Mouse (Mus musculus): ENCODE results near the gene Neurl1a. TPM values are rescaled to one million over a fixed set of nuclear protein-coding genes. Genes with fewer than 3 reads are reported as not detected.

Neurl1a gene
- polyA plus RNA-seq, 1 experiment from 2014 or later: 5.9 TPM

DNA sequence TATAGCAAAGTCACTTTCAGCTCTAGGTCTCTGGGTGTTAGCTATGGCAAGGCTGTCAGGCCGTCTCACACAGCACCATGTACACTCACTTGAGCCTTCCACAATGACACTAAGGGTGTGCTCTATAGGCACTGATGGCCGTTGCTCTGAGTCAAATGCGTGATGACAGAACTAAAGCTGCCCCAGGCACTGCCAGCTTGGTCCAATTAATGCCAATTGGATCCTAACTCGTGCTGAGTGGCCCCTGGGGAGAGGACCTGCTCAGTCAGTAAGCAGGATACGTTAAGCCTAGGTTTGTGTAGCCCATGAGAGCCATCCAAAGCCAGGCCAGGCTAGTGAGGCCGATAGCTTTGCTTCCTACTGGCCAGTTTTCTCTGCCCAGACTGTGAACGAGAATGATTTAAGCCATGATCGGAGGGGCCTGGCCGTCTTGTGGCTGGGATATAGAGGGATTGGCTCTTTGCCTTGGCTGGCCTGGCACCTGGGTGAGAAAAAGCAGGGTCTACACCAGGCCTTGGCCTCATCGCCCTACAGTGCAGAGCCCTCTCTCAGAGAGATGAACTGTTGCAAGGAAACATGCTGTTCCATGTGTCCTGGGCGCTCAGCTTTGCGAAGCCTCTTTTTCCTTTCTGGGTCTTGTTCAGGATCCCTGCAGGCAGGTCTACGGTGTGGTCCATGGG lies 20.2 kb downstream of the Neurl1a start:
- peaks cover 8% of the 10 kb centered on the region; the same call in 1 of the 2 replicates for H3K4me1 ChIP-seq (ENCODE audit: control insufficient read depth, insufficient read depth, low read length)
- H3K9me3 ChIP-seq (ENCODE audit: control insufficient read depth, low read length): no peaks in the 10 kb centered on the region
- H3K27ac ChIP-seq (ENCODE audit: low read depth, low read length): no peak overlapping the region
- 84% methylated on average over 13 of the region's 13 CpGs for WGBS
- H3K4me3 ChIP-seq (ENCODE audit: low read length): no peak overlapping the region
- H3K9ac ChIP-seq (ENCODE audit: low read depth, low read length): no peak overlapping the region
- no peaks in the 10 kb centered on the region for H3K27me3 ChIP-seq (ENCODE audit: control insufficient read depth, insufficient read depth, low read length)
- no peak overlapping the region for H3K4me2 ChIP-seq (replicated peaks; ENCODE audit: low read depth, low read length)
- no peak for ATAC-seq (ENCODE audit: low FRiP score, low TSS enrichment)
- H3K36me3 ChIP-seq (ENCODE audit: control insufficient read depth, insufficient read depth, low read length): no peaks in the 10 kb centered on the region

DNA sequence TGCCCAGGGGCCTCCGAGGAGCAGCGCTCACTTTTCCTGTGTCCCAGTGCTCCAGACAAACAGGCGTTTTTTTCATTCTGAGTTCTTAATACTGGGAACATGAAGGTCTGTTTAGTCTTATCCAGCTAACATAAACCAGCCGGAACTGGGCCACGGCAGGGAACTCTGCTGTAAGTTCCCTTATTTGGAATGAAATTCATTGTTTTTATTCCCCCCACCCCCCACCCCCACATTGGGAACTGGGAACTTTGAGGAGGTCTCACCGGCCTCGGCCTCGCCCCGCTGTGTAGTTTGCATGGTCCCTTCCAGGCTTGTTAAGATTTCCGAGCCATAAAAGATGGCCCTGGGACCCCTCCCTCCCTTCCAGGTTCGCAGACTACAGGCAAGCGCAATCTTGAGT lies 23.4 kb downstream of the Neurl1a start:
- 33% methylated on average over 12 of the region's 12 CpGs for WGBS
- no peak overlapping the region for H3K4me2 ChIP-seq (replicated peaks; ENCODE audit: low read depth, low read length)
- no peaks in the 10 kb centered on the region for H3K9me3 ChIP-seq (ENCODE audit: control insufficient read depth, low read length)
- peak overlapping the region; percentile 26; the same call in 1 of the 2 replicates for H3K27ac ChIP-seq (ENCODE audit: low read depth, low read length)
- no peak overlapping the region for H3K9ac ChIP-seq (ENCODE audit: low read depth, low read length)
- no peak overlapping the region for H3K4me3 ChIP-seq (ENCODE audit: low read length)
- ATAC-seq (ENCODE audit: low FRiP score, low TSS enrichment): no peak; the same call in 1 of the 2 replicates
- no peaks in the 10 kb centered on the region for H3K36me3 ChIP-seq (ENCODE audit: control insufficient read depth, insufficient read depth, low read length)
- peaks cover 8% of the 10 kb centered on the region; the same call in 1 of the 2 replicates for H3K4me1 ChIP-seq (ENCODE audit: control insufficient read depth, insufficient read depth, low read length)
- no peaks in the 10 kb centered on the region for H3K27me3 ChIP-seq (ENCODE audit: control insufficient read depth, insufficient read depth, low read length)

DNA sequence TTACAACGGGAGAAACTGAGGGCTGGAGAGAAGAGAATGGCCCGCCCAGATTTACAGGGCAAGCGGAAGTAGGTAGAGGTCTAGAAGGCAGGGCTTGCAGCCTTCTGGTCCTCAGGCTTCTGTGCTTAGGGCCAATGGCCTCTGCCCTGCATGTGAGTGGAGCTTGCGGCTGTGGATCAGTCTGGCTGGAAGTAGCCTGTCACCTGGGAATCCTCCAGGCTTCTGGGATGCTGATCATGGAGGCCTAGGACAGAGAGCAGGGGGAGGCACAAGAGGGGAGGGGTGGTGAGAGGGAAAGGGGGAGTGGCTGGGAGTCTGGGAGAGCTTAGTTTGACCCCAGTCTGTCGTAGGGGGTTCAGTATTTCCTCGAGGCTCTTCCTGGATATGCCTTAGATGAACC lies 23.8 kb downstream of the Neurl1a start:
- ATAC-seq (ENCODE audit: low FRiP score, low TSS enrichment): peak; percentile 55; the same call in 1 of the 2 replicates
- no peaks in the 10 kb centered on the region for H3K36me3 ChIP-seq (ENCODE audit: control insufficient read depth, insufficient read depth, low read length)
- no peak overlapping the region for H3K4me2 ChIP-seq (replicated peaks; ENCODE audit: low read depth, low read length)
- 58% methylated on average over 6 of the region's 6 CpGs for WGBS
- H3K27ac ChIP-seq (ENCODE audit: low read depth, low read length): peak overlapping the region; percentile 26; the same call in 1 of the 2 replicates
- no peaks in the 10 kb centered on the region for H3K27me3 ChIP-seq (ENCODE audit: control insufficient read depth, insufficient read depth, low read length)
- H3K9ac ChIP-seq (ENCODE audit: low read depth, low read length): no peak overlapping the region
- no peak overlapping the region for H3K4me3 ChIP-seq (ENCODE audit: low read length)
- H3K4me1 ChIP-seq (ENCODE audit: control insufficient read depth, insufficient read depth, low read length): peaks cover 8% of the 10 kb centered on the region; the same call in 1 of the 2 replicates
- H3K9me3 ChIP-seq (ENCODE audit: control insufficient read depth, low read length): no peaks in the 10 kb centered on the region

DNA sequence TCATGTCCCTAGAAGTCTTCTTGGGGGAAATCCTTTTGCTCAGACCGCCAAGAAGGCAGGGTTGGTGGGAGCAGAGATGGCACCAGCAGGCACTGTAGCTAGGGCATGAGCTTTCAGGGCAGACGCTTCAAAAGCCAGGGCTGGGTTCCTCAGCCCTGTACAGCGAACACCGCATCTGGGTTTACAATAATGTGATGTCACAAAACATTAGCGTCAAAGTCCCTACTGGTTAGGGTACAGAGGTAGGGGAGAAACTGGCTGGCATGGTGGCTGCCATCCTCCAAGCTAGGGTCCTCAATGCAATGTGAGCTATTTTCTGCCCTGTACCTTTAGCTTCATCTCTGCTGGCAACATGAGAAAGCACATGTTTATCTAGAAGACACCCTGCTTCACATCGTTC lies 24.4 kb downstream of the Neurl1a start:
- Histone ChIP-seq H3K9me3 (ENCODE audit: control insufficient read depth, low read length) (no peaks in the 10 kb centered on the region), H3K27ac (ENCODE audit: low read depth, low read length) (no peak overlapping the region), H3K4me2 (replicated peaks; ENCODE audit: low read depth, low read length) (no peak overlapping the region), H3K4me3 (ENCODE audit: low read length) (no peak overlapping the region), H3K4me1 (ENCODE audit: control insufficient read depth, insufficient read depth, low read length) (peaks cover 8% of the 10 kb centered on the region; the same call in 1 of the 2 replicates), H3K9ac (ENCODE audit: low read depth, low read length) (no peak overlapping the region), H3K27me3 (ENCODE audit: control insufficient read depth, insufficient read depth, low read length) (no peaks in the 10 kb centered on the region), H3K36me3 (ENCODE audit: control insufficient read depth, insufficient read depth, low read length) (no peaks in the 10 kb centered on the region)
- 94% methylated on average over 6 of the region's 6 CpGs for WGBS
- no peak for ATAC-seq (ENCODE audit: low FRiP score, low TSS enrichment)

DNA sequence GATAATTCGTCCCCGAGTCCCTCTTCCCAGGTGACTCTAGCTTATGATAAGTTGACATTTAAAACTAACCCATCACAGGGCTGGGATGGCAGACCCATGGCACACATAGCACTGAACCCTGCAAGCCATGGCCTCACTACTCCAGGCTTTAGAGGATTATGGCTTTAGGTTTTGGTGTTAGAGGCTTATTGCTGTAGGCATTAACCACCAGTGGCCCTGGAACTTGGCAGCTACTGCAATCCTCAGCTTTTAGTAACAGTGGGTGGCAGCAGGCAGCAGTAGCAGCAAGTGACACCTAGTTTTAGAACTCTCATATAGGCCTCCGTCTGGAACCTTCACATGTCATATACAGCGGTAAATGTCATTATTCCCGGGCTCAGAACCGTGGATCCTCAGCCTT lies 26.0 kb downstream of the Neurl1a start:
- H3K4me1 ChIP-seq (ENCODE audit: control insufficient read depth, insufficient read depth, low read length): peaks cover 8% of the 10 kb centered on the region; the same call in 1 of the 2 replicates
- no peak overlapping the region for H3K4me3 ChIP-seq (ENCODE audit: low read length)
- WGBS: 86% methylated on average over 6 of the region's 6 CpGs
- no peak overlapping the region for H3K4me2 ChIP-seq (replicated peaks; ENCODE audit: low read depth, low read length)
- H3K27me3 ChIP-seq (ENCODE audit: control insufficient read depth, insufficient read depth, low read length): no peaks in the 10 kb centered on the region
- ATAC-seq (ENCODE audit: low FRiP score, low TSS enrichment): no peak
- no peaks in the 10 kb centered on the region for H3K9me3 ChIP-seq (ENCODE audit: control insufficient read depth, low read length)
- H3K36me3 ChIP-seq (ENCODE audit: control insufficient read depth, insufficient read depth, low read length): no peaks in the 10 kb centered on the region
- no peak overlapping the region for H3K27ac ChIP-seq (ENCODE audit: low read depth, low read length)
- H3K9ac ChIP-seq (ENCODE audit: low read depth, low read length): no peak overlapping the region

DNA sequence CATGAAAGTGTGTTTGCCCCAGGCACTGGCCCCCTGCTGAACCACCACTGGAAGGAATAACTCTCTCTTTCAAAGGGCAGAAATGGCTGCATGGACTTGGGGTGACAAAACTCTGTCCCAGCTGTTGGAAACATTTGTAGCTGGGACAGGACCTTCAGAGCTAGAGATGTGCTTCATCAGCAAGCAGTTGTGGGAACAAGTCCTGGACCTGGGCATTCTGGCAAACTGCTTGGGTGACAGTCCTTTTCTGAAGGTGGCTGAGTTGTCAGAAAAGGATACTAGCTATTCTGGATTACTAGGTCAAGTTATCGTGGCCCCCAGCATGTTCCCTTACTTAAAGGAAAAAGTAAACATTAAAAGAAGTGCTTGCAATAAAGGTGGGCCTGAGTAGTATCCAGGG lies 27.5 kb downstream of the Neurl1a start:
- H3K9ac ChIP-seq (ENCODE audit: low read depth, low read length): no peak overlapping the region
- ATAC-seq (ENCODE audit: low FRiP score, low TSS enrichment): no peak
- WGBS: 100% methylated on average over 1 of the region's 1 CpGs
- no peaks in the 10 kb centered on the region for H3K27me3 ChIP-seq (ENCODE audit: control insufficient read depth, insufficient read depth, low read length)
- H3K4me3 ChIP-seq (ENCODE audit: low read length): no peak overlapping the region
- H3K36me3 ChIP-seq (ENCODE audit: control insufficient read depth, insufficient read depth, low read length): no peaks in the 10 kb centered on the region
- no peak overlapping the region for H3K27ac ChIP-seq (ENCODE audit: low read depth, low read length)
- H3K4me1 ChIP-seq (ENCODE audit: control insufficient read depth, insufficient read depth, low read length): peaks cover 8% of the 10 kb centered on the region; the same call in 1 of the 2 replicates
- no peak overlapping the region for H3K4me2 ChIP-seq (replicated peaks; ENCODE audit: low read depth, low read length)
- no peaks in the 10 kb centered on the region for H3K9me3 ChIP-seq (ENCODE audit: control insufficient read depth, low read length)

DNA sequence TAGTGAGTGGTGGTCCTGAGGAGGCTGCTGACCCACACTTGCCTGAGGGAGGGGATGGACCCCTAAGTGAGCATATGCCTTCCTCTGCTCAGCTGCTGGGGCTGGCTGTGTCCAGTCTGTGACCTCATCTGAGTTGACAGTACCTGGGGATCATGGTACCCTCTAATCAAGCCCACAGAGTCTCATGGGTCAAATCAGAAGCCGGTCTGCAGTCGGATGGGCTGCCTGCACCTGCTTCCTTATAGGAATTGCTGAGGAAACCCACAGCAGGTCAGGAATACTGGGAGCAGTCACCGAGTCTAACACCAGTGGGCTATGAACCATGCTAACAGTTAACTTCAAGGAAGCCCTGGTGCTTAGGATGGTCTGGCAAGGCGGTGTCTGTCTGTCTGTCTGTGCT lies 31.8 kb downstream of the Neurl1a start:
- no peaks in the 10 kb centered on the region for H3K9me3 ChIP-seq (ENCODE audit: control insufficient read depth, low read length)
- no peaks in the 10 kb centered on the region for H3K36me3 ChIP-seq (ENCODE audit: control insufficient read depth, insufficient read depth, low read length)
- 90% methylated on average over 4 of the region's 4 CpGs for WGBS
- H3K4me2 ChIP-seq (replicated peaks; ENCODE audit: low read depth, low read length): no peak overlapping the region
- H3K9ac ChIP-seq (ENCODE audit: low read depth, low read length): no peak overlapping the region
- H3K27ac ChIP-seq (ENCODE audit: low read depth, low read length): no peak overlapping the region
- H3K4me3 ChIP-seq (ENCODE audit: low read length): no peak overlapping the region
- H3K27me3 ChIP-seq (ENCODE audit: control insufficient read depth, insufficient read depth, low read length): no peaks in the 10 kb centered on the region
- no peaks in the 10 kb centered on the region for H3K4me1 ChIP-seq (ENCODE audit: control insufficient read depth, insufficient read depth, low read length)
- ATAC-seq (ENCODE audit: low FRiP score, low TSS enrichment): no peak

DNA sequence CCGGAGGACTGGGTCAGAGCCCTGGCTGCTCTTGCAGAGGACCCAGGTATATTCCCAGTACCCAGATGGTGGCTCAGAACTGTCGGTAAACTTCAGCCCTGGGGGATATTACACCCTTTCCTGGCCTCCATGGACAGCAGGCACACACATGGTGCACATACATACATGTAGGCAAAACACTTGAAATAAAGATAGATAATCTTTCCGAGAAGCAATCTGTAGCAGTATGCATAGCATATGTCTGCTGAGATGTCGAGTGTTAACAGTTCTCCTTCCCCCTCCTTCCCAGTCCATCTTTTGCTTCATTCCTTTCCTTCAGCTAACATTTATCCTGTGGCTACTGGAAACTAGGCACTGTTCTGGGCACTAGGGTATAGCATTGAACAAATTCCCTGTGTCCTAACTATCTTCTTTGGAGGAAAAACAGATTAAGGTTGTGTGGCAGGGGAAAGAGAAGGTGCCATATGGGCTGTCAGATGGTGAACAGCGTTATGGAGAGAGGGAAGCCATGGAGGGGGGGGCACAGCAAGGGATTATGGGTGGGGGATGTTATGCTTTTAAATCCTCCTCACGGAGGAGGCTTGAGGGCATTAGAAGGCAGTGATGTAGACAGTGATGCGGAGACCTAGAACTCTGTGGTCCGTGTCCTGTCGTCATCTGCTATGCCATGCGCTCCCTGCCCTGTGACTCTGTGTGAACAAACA lies 33.1 kb downstream of the Neurl1a start:
- no peak overlapping the region for H3K4me3 ChIP-seq (ENCODE audit: low read length)
- H3K4me1 ChIP-seq (ENCODE audit: control insufficient read depth, insufficient read depth, low read length): no peaks in the 10 kb centered on the region
- ATAC-seq (ENCODE audit: low FRiP score, low TSS enrichment): no peak
- H3K9ac ChIP-seq (ENCODE audit: low read depth, low read length): no peak overlapping the region
- H3K27me3 ChIP-seq (ENCODE audit: control insufficient read depth, insufficient read depth, low read length): no peaks in the 10 kb centered on the region
- no peak overlapping the region for H3K4me2 ChIP-seq (replicated peaks; ENCODE audit: low read depth, low read length)
- H3K27ac ChIP-seq (ENCODE audit: low read depth, low read length): no peak overlapping the region
- no peaks in the 10 kb centered on the region for H3K36me3 ChIP-seq (ENCODE audit: control insufficient read depth, insufficient read depth, low read length)
- 86% methylated on average over 10 of the region's 10 CpGs for WGBS
- no peaks in the 10 kb centered on the region for H3K9me3 ChIP-seq (ENCODE audit: control insufficient read depth, low read length)

DNA sequence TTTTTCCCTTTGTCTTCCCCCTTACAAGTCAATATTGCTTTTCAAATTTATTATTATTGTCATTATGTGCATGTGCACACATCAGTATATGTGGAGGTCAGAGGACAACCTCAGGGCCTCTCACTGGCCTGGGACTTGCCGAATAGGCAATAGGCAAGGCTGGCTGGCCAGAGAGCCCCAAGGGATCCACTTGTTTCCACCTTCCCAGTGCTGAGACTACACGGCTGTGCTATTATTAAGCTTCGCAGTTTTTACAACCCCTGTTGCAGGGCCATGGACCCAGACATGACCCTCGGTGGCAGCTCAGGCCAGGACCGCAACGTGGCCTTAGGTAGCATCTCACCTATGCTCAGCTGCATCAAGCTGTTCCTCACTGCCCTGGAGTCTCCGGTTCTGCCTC lies 33.8 kb downstream of the Neurl1a start:
- WGBS: 69% methylated on average over 7 of the region's 7 CpGs
- Histone ChIP-seq H3K4me3 (ENCODE audit: low read length) (no peak overlapping the region), H3K36me3 (ENCODE audit: control insufficient read depth, insufficient read depth, low read length) (no peaks in the 10 kb centered on the region), H3K9ac (ENCODE audit: low read depth, low read length) (no peak overlapping the region), H3K27ac (ENCODE audit: low read depth, low read length) (no peak overlapping the region), H3K4me1 (ENCODE audit: control insufficient read depth, insufficient read depth, low read length) (no peaks in the 10 kb centered on the region), H3K4me2 (replicated peaks; ENCODE audit: low read depth, low read length) (no peak overlapping the region), H3K27me3 (ENCODE audit: control insufficient read depth, insufficient read depth, low read length) (no peaks in the 10 kb centered on the region), H3K9me3 (ENCODE audit: control insufficient read depth, low read length) (no peaks in the 10 kb centered on the region)
- ATAC-seq (ENCODE audit: low FRiP score, low TSS enrichment): no peak

All from kidney, embryonic 14.5 days (tissue).